Comparison of ENCODE assay signal across 8 mouse cellular contexts in genomic region chr1:191394126-191394525, GRCm38 (mm10). TPM values are rescaled to one million over a fixed set of nuclear protein-coding genes. Genes with fewer than 3 reads are reported as not detected.
DNase-seq lines count a peak whose midpoint lies in the region; ATAC-seq lines count a peak whose summit lies in the region.

No protein-coding gene starts in this region.

- DNase-seq in hindbrain, embryonic 11.5 days (ENCODE audit: low spot score) = no peak
- DNase-seq in Muller cell, postnatal 12 days (ENCODE audit: inconsistent ontology term) = peak; percentile 29
- no peak for DNase-seq in spleen, postnatal 14 days (ENCODE audit: low spot score in 2 of 2)
- DNase-seq in left cerebral cortex, postnatal 4 days = no peak

- no peak overlapping the region for H3K9ac ChIP-seq in hindbrain, embryonic 16.5 days (ENCODE audit: low read depth, low read length)
- no peak overlapping the region for H3K9ac ChIP-seq in hindbrain, embryonic 11.5 days (ENCODE audit: low read depth, low read length)
- H3K9ac ChIP-seq in heart, embryonic 16.5 days (ENCODE audit: low read length) = peak overlapping the region; percentile 97
- H3K9ac ChIP-seq in lung, embryonic 16.5 days (ENCODE audit: low read length) = 0 out of 2 replicates have a peak overlapping the region, but pooled peaks have one; percentile 15
- no peak overlapping the region for H3K9ac ChIP-seq in forebrain, embryonic 15.5 days (replicated peaks)

- intact Hi-C loops in left cerebral cortex, postnatal 4 days (cut with DNase I) = loop anchor here (5.0 kb wide), 1 partner anchor 173 kb away; no protein-coding TSS in a partner anchor

- H3K36me3 ChIP-seq in hindbrain, embryonic 16.5 days (ENCODE audit: control insufficient read depth, insufficient read depth, low read length) = no peaks in the 10 kb centered on the region
- H3K36me3 ChIP-seq in hindbrain, embryonic 11.5 days (ENCODE audit: control insufficient read depth, insufficient read depth, low read length) = no peaks in the 10 kb centered on the region
- no peaks in the 10 kb centered on the region for H3K36me3 ChIP-seq in heart, embryonic 16.5 days (ENCODE audit: control insufficient read depth, insufficient read depth)
- no peaks in the 10 kb centered on the region for H3K36me3 ChIP-seq in lung, embryonic 16.5 days (ENCODE audit: control insufficient read depth, insufficient read depth, low read length)
- no peaks in the 10 kb centered on the region for H3K36me3 ChIP-seq in forebrain, embryonic 15.5 days

- H3K4me1 ChIP-seq in hindbrain, embryonic 16.5 days (ENCODE audit: control insufficient read depth, insufficient read depth, low read depth, low read length) = peaks cover 8% of the 10 kb centered on the region
- 0 out of 2 replicates have a peak, but pooled peaks cover 2% of the 10 kb centered on the region for H3K4me1 ChIP-seq in hindbrain, embryonic 11.5 days (replicated peaks; ENCODE audit: control insufficient read depth, insufficient read depth, low read length)
- peaks cover 20% of the 10 kb centered on the region for H3K4me1 ChIP-seq in heart, embryonic 16.5 days (ENCODE audit: control insufficient read depth, insufficient read depth, low read length)
- peaks cover 8% of the 10 kb centered on the region for H3K4me1 ChIP-seq in lung, embryonic 16.5 days (replicated peaks; ENCODE audit: control insufficient read depth, insufficient read depth, low read length)
- peaks cover 21% of the 10 kb centered on the region for H3K4me1 ChIP-seq in forebrain, embryonic 15.5 days

- H3K9me3 ChIP-seq in hindbrain, embryonic 16.5 days (ENCODE audit: control insufficient read depth, low read length) = no peaks in the 10 kb centered on the region
- H3K9me3 ChIP-seq in hindbrain, embryonic 11.5 days (ENCODE audit: control insufficient read depth, low read length) = no peaks in the 10 kb centered on the region
- H3K9me3 ChIP-seq in heart, embryonic 16.5 days (replicated peaks; ENCODE audit: control insufficient read depth, low read length) = no peaks in the 10 kb centered on the region
- no peaks in the 10 kb centered on the region for H3K9me3 ChIP-seq in lung, embryonic 16.5 days (ENCODE audit: control insufficient read depth, low read length)
- H3K9me3 ChIP-seq in forebrain, embryonic 15.5 days = no peaks in the 10 kb centered on the region

- peak overlapping the region; percentile 33; the same call in 1 of the 2 replicates for H3K4me2 ChIP-seq in hindbrain, embryonic 16.5 days (ENCODE audit: low read length)
- no peak overlapping the region for H3K4me2 ChIP-seq in hindbrain, embryonic 11.5 days (replicated peaks; ENCODE audit: low read depth, low read length)
- H3K4me2 ChIP-seq in heart, embryonic 16.5 days (ENCODE audit: low read depth, low read length) = peak overlapping the region; percentile 87
- H3K4me2 ChIP-seq in lung, embryonic 16.5 days (ENCODE audit: low read depth, low read length) = peak overlapping the region; percentile 80
- H3K4me2 ChIP-seq in forebrain, embryonic 15.5 days (replicated peaks) = no peak overlapping the region

- H3K27me3 ChIP-seq in hindbrain, embryonic 16.5 days (replicated peaks; ENCODE audit: control insufficient read depth, insufficient read depth, low read length) = no peaks in the 10 kb centered on the region
- H3K27me3 ChIP-seq in hindbrain, embryonic 11.5 days (ENCODE audit: control insufficient read depth, insufficient read depth, low read length) = no peaks in the 10 kb centered on the region
- H3K27me3 ChIP-seq in heart, embryonic 16.5 days (ENCODE audit: control insufficient read depth, insufficient read depth, low read length) = no peaks in the 10 kb centered on the region
- H3K27me3 ChIP-seq in lung, embryonic 16.5 days (ENCODE audit: control insufficient read depth, insufficient read depth, low read depth, low read length) = no peaks in the 10 kb centered on the region
- H3K27me3 ChIP-seq in forebrain, embryonic 15.5 days = no peaks in the 10 kb centered on the region

- ATAC-seq in hindbrain, embryonic 16.5 days = no peak
- no peak for ATAC-seq in hindbrain, embryonic 11.5 days (ENCODE audit: low FRiP score)
- ATAC-seq in heart, embryonic 16.5 days (replicated peaks; ENCODE audit: extremely low read depth, insufficient read depth, low FRiP score) = no peak
- no peak for ATAC-seq in lung, embryonic 16.5 days (ENCODE audit: low read depth)
- ATAC-seq in forebrain, embryonic 15.5 days (replicated peaks) = no peak

- WGBS in hindbrain, embryonic 16.5 days = 77% methylated on average over 2 of the region's 2 CpGs
- WGBS in hindbrain, embryonic 11.5 days = 67% methylated on average over 2 of the region's 2 CpGs
- WGBS in heart, embryonic 16.5 days = 13% methylated on average over 2 of the region's 2 CpGs
- WGBS in lung, embryonic 16.5 days = 34% methylated on average over 2 of the region's 2 CpGs
- WGBS in forebrain, embryonic 15.5 days = 64% methylated on average over 2 of the region's 2 CpGs

- no peak overlapping the region for H3K4me3 ChIP-seq in hindbrain, embryonic 16.5 days (ENCODE audit: low read length)
- H3K4me3 ChIP-seq in hindbrain, embryonic 11.5 days (ENCODE audit: low read depth, low read length) = no peak overlapping the region
- peak overlapping the region; percentile 42 for H3K4me3 ChIP-seq in heart, embryonic 16.5 days (ENCODE audit: low read length)
- peak overlapping the region; percentile 32 for H3K4me3 ChIP-seq in lung, embryonic 16.5 days (ENCODE audit: low read length)
- no peak overlapping the region for H3K4me3 ChIP-seq in forebrain, embryonic 15.5 days

- H3K27ac ChIP-seq in hindbrain, embryonic 16.5 days (ENCODE audit: low read depth, low read length) = no peak overlapping the region
- H3K27ac ChIP-seq in hindbrain, embryonic 11.5 days (ENCODE audit: low read depth, low read length) = no peak overlapping the region
- H3K27ac ChIP-seq in heart, embryonic 16.5 days (ENCODE audit: low read length) = no peak overlapping the region
- H3K27ac ChIP-seq in lung, embryonic 16.5 days (ENCODE audit: low read length) = no peak overlapping the region
- H3K27ac ChIP-seq in forebrain, embryonic 15.5 days (replicated peaks) = no peak overlapping the region

RNA-seq across cellular contexts. Expression of gene Ppp2r5a, which starts 8.9 kb away (rescaled TPM):
- polyA plus RNA-seq in hindbrain, embryonic 16.5 days (2015; fragmentation: Nextera tagmentation; extraction: Ambion mirVana) = 6.3 and 6.7 TPM in 2 replicates
- 13.1 and 16.6 TPM in 2 replicates for polyA plus RNA-seq in hindbrain, embryonic 11.5 days (2014; fragmentation: Nextera tagmentation; extraction: Ambion mirVana)
- polyA plus RNA-seq in heart, embryonic 16.5 days (2015; fragmentation: Nextera tagmentation; extraction: Ambion mirVana) = 22.8 and 27.2 TPM in 2 replicates
- 18.4 and 21.7 TPM in 2 replicates for polyA plus RNA-seq in lung, embryonic 16.5 days (2015; fragmentation: Nextera tagmentation; extraction: Ambion mirVana)
- polyA plus RNA-seq in forebrain, embryonic 15.5 days (2015; fragmentation: Nextera tagmentation; extraction: Ambion mirVana) = 10.5 and 10.6 TPM in 2 replicates
- 10 to 100 TPM; 33.5 to 35.5 TPM for total RNA-seq in left cerebral cortex, postnatal 4 days (2021)

Comparison
In these comparisons a context has a peak if more than half of its experiments do, and no peak if none do; other contexts are left out.
1. H3K4me2 ChIP-seq: peak in hindbrain, embryonic 16.5 days (single experiment), heart, embryonic 16.5 days (single experiment) and lung, embryonic 16.5 days (single experiment); none in hindbrain, embryonic 11.5 days (single experiment) and forebrain, embryonic 15.5 days (single experiment).
2. H3K4me3 ChIP-seq: peak in heart, embryonic 16.5 days (single experiment) and lung, embryonic 16.5 days (single experiment); none in hindbrain, embryonic 16.5 days (single experiment), hindbrain, embryonic 11.5 days (single experiment) and forebrain, embryonic 15.5 days (single experiment).
3. H3K9ac ChIP-seq: peak in heart, embryonic 16.5 days (single experiment) and lung, embryonic 16.5 days (single experiment); none in hindbrain, embryonic 16.5 days (single experiment), hindbrain, embryonic 11.5 days (single experiment) and forebrain, embryonic 15.5 days (single experiment).